Mouse (Mus musculus) liver, embryonic 14.5 days (tissue): Measurements from ENCODE around the gene Sgms2.

Experiments used
- CTCF ChIP-seq: IDR thresholded peaks from 2 replicates; pipeline ENCODE4 v1.5.1; 2016; ENCODE audit warnings: antibody characterized with exemption, low read depth, control low read depth
- EP300 ChIP-seq: IDR thresholded peaks from 2 replicates; pipeline ENCODE4 v1.6.1; 2016; ENCODE audit warnings: antibody characterized with exemption, low read depth

- TF ChIP-seq CTCF = no peak
- TF ChIP-seq EP300 = no peak
These were observed 25.5 kb downstream of the Sgms2 start for GRCm38 (mm10) chr3:131465536-131466260.
